Mouse (Mus musculus) cerebellum, adult 2 months (tissue): ENCODE results near the gene Traf7. TPM values are rescaled to one million over a fixed set of nuclear protein-coding genes. Genes with fewer than 3 reads are reported as not detected.

Experiments
- DNase-seq, 2 experiments: peaks; one replicate each; pipeline ENCODE4 v3.0.0; 2021
- H3K27ac ChIP-seq: fragments of 200-500 bp; 2 replicates; pipeline ENCODE4 v1.5.1; 2012; ENCODE audit warnings: low read length, control low read depth, inconsistent platforms; ENCODE audit not compliant: insufficient read depth
- H3K27me3 ChIP-seq: fragments of 200-500 bp; 2 replicates; pipeline ENCODE4 v1.6.1; 2012; ENCODE audit warnings: inconsistent platforms, mild to moderate bottlenecking, low read length, moderate library complexity; ENCODE audit not compliant: control insufficient read depth, insufficient read depth
- H3K4me1 ChIP-seq: fragments of 200-500 bp; 2 replicates; pipeline ENCODE4 v1.6.1; 2011; ENCODE audit warnings: low read length; ENCODE audit not compliant: control insufficient read depth, insufficient read depth
- H3K4me3 ChIP-seq: fragments of 200-500 bp; replicated peaks from 2 replicates; pipeline ENCODE3; 2011; ENCODE audit warnings: mild to moderate bottlenecking, low read depth, low read length, control low read depth; ENCODE audit not compliant: insufficient read depth
- CTCF ChIP-seq: fragments of 200-500 bp; IDR thresholded peaks from 2 replicates; pipeline ENCODE4 v1.5.1; 2011; ENCODE audit warnings: low read depth, mild to moderate bottlenecking, control low read depth, low read length, moderate library complexity, borderline replicate concordance; ENCODE audit not compliant: insufficient read depth
- POLR2A ChIP-seq: fragments of 200-500 bp; IDR thresholded peaks from 2 replicates; pipeline ENCODE4 v1.6.1; 2011; ENCODE audit warnings: low read length, control low read depth, borderline replicate concordance; ENCODE audit not compliant: insufficient read depth
- WGBS: fragments of 180-500 bp; shearing (Covaris S2); methylation state at CpG from one replicate; pipeline ENCODE4 v1.1.7; 2018; 5-methylcytosine and 5-hydroxymethylcytosine counted together
- polyA plus RNA-seq: library from polyadenylated mRNA; depleted of rRNA; stranded (reverse); fragments of >200 nt; gene quantifications from 2 replicates; pipeline ENCODE4 v1.2.3, GENCODE M21; 2012; rRNA removed

Traf7 gene
- polyA plus RNA-seq, result 197 and 198 TPM in 2 replicates

DNA sequence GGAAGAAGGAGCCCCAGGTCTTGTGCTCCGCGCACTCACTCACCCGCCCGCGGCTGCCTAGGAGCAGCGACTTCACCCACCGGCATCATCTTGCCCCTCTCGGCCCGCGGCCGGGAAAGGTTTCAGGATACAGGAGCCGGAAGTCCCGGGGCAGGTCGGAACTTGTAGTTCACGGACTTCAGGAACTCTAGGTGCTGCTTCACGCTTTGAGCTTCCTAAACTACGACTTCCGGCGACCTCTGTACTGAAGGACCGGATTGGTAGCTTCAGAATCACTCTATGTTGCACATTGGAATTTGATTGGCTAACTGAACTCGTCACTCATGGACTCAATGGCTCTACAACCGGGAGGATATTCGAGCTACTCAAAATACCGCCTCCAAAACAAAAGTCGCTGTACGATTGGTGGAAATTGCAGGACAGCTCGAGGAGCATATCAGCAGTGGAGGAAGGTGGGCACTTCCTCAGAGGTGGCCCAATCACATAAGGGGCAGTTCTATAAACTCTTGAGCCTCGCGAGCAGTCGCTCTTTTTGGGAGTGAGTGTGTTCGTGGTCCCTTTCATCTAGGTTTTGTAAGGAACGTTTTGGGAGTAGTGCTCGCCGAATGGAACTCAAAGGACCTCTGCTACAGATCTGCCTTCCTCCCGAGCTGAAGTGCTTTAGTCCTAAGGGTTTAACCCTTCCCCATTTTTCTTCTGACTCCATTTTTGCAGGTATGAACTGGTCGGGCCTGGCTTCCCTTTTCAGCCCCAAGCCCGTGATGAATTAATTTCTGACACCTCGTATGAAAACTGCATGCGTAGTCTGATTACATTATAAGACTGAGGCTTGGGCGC lies at the start of gene Traf7:
Traf7 (minus strand) TSS at position 216 of the 837 bp plus-strand sequence.
- TF ChIP-seq CTCF (no peak), POLR2A (peak; percentile 99; the same call in 1 of the 2 replicates)
- peak within 1 kb of the TSS; percentile 26; the same call in 1 of the 2 replicates for H3K27ac ChIP-seq
- no peaks in the 10 kb centered on the region for H3K27me3 ChIP-seq
- under 1% methylated on average over 40 of the region's 40 CpGs for WGBS
- H3K4me1 ChIP-seq, result peaks cover 23% of the 10 kb centered on the region
- DNase-seq, result peak; percentile 91 to 99
- H3K4me3 ChIP-seq, result peak within 1 kb of the TSS; percentile 74

DNA sequence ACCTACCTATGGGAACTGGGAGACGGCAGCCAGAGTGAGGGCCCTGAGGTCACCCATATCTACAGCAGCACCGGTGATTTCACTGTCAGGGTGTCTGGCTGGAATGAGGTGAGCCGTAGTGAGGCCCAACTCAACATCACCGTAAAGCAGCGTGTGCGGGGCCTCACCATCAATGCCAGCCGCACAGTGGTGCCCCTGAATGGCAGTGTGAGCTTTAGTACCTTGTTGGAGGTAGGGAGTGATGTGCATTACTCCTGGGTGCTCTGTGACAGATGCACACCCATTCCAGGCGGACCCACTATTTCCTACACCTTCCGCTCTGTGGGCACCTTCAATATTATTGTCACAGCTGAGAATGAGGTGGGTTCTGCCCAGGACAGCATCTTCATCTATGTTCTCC lies 46.1 kb upstream of the Traf7 start:
- H3K4me3 ChIP-seq, result no peak overlapping the region
- H3K4me1 ChIP-seq, result peaks cover 25% of the 10 kb centered on the region
- no peak for TF ChIP-seq POLR2A
- TF ChIP-seq CTCF, result no peak
- H3K27ac ChIP-seq, result no peak overlapping the region
- no peaks in the 10 kb centered on the region for H3K27me3 ChIP-seq
- no peak for DNase-seq
- 96% methylated on average over 9 of the region's 9 CpGs for WGBS

DNA sequence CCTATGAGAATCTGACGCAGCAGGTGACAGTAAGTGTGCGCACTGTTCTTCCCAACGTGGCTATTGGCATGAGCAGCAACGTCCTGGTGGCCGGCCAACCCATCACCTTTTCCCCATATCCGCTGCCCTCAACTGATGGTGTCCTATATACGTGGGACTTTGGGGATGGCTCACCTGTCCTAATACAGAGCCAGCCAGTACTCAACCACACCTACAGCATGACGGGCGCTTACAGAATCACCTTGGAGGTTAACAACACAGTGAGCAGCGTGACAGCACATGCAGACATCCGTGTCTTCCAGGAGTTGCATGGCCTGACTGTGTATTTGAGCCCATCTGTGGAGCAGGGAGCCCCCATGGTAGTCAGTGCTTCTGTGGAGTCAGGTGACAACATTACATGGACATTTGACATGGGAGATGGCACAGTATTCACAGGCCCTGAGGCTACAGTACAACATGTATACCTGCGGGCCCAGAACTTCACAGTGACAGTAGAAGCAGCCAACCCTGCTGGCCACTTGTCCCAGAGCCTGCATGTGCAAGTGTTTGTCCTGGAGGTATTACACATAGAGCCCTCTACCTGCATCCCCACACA lies 45.0 kb upstream of the Traf7 start:
- Histone ChIP-seq H3K27me3 (no peaks in the 10 kb centered on the region), H3K27ac (no peak overlapping the region), H3K4me3 (no peak overlapping the region), H3K4me1 (peaks cover 25% of the 10 kb centered on the region)
- 82% methylated on average over 12 of the region's 12 CpGs for WGBS
- no peak for DNase-seq
- TF ChIP-seq CTCF (no peak), POLR2A (no peak)

DNA sequence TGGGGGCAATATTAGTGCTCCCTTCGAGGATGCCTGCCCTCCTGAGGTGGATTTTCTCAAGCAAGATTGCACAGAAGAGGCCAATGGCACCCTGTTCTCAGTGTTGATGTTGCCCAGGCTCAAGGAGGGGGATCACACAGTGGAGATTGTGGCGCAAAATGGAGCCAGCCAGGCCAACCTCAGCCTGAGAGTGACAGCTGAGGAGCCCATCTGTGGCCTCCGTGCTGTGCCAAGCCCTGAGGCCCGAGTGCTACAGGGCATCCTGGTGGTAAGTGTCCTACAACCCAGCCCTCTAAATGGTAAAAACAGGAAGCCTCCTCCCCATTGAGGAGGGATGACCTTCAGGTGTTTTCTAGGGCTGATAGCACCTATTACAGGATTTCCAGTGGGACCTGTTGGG lies 42.1 kb upstream of the Traf7 start:
- no peaks in the 10 kb centered on the region for H3K27me3 ChIP-seq
- 23% methylated on average over 4 of the region's 4 CpGs for WGBS
- no peak overlapping the region for H3K4me3 ChIP-seq
- H3K4me1 ChIP-seq, result peaks cover 44% of the 10 kb centered on the region
- H3K27ac ChIP-seq, result peak overlapping the region; percentile 32
- no peak for TF ChIP-seq CTCF
- no peak for TF ChIP-seq POLR2A
- peak in 1 of 2 experiments; percentile 57 for DNase-seq

DNA sequence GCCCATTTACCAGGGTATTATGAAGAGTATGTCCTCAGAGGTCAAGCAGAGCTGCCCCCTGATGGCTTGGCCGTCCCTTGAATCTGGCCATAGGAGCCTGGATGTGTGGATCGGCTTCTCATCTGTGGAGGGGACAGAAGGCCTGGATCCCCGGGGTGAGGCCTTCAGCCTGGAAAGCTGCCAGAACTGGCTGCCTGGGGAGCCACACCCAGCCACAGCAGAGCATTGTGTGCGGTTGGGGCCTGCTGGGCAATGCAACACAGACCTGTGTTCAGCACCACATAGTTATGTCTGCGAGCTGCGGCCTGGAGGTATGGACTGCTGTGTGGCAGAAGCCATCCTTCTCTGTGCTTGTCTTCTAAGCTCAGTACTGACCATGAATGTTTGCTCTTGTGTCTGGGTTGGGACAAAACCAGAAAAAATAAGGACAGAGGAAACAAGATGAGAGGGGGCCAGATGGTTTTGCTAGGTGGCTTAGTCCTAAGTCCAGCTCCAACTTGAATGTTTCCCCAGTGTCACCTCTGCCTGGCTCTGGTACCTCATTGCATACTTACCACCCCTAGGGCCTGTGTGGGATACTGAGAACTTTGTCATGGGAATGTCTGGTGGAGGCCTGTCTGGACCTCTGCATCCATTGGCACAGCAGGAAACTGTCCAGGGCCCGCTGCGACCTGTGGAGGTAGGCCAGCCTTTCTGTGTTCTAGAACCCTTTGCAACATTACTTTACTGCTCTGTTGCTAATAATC lies 39.5 kb upstream of the Traf7 start:
- WGBS, result 23% methylated on average over 8 of the region's 8 CpGs
- TF ChIP-seq POLR2A (no peak), CTCF (no peak)
- no peak for DNase-seq
- Histone ChIP-seq H3K27ac (no peak overlapping the region), H3K4me3 (no peak overlapping the region), H3K27me3 (no peaks in the 10 kb centered on the region), H3K4me1 (peaks cover 41% of the 10 kb centered on the region)

DNA sequence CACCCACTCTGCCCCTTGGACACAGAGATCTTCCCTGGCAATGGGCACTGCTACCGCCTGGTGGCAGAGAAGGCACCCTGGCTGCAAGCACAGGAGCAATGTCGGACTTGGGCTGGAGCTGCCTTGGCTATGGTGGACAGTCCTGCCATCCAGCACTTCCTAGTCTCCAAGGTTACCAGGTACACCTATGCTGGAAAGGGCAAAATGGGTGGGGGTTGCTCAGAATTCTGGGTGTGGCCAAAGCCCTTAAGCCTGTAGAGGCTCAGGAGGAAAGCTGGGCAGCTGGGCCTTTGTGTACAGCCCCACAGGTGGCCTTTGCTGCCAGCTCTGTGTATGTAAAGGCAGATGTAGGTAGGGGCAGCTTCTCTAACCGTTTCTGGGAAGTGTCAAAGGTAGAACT lies 38.1 kb upstream of the Traf7 start:
- no peak for TF ChIP-seq POLR2A
- 53% methylated on average over 3 of the region's 3 CpGs for WGBS

DNA sequence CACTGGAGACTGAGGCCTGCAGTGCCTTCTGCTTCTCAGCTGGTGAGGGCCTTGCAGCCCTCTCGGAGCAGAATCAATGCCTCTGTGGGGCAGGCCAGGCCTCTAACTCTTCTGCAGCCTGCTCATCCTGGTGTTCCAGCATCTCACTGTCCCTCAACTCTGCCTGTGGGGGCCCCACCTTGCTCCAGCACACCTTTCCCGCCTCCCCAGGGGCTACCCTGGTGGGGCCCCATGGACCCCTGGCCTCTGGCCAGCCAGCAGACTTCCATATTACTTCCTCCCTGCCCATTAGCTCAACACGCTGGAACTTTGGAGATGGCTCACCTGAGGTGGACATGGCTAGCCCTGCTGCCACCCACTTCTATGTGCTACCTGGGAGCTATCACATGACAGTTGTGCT lies 37.4 kb upstream of the Traf7 start:
- TF ChIP-seq POLR2A (no peak), CTCF (no peak)
- WGBS, result 64% methylated on average over 3 of the region's 3 CpGs
- no peak overlapping the region for H3K4me3 ChIP-seq
- H3K27ac ChIP-seq, result no peak overlapping the region
- no peak for DNase-seq
- no peaks in the 10 kb centered on the region for H3K27me3 ChIP-seq
- H3K4me1 ChIP-seq, result peaks cover 50% of the 10 kb centered on the region

More for the DNA sequence above, 38.1 kb upstream of the Traf7 start:
- Histone ChIP-seq H3K27me3 (no peaks in the 10 kb centered on the region), H3K4me1 (peaks cover 46% of the 10 kb centered on the region), H3K4me3 (no peak overlapping the region), H3K27ac (no peak overlapping the region)
- DNase-seq, result no peak
